Mouse (Mus musculus) T-cell, adult 2 months (primary cell): ENCODE results near the gene Nrp1.

Experiments used
- DNase-seq: peaks from one replicate; pipeline ENCODE4 v3.0.0; 2022; ENCODE audit warnings: low spot score

Gene Nrp1

GRCm38 (mm10) chr8:128419984-128420383, 61.6 kb downstream of the Nrp1 start:
- no peak for DNase-seq

GRCm38 (mm10) chr8:128420402-128420801, 62.0 kb downstream of the Nrp1 start:
- DNase-seq, result no peak

GRCm38 (mm10) chr8:128423813-128424212, 65.4 kb downstream of the Nrp1 start:
- no peak for DNase-seq

GRCm38 (mm10) chr8:128424626-128425333, 66.4 kb downstream of the Nrp1 start:
- DNase-seq, result no peak

DNA sequence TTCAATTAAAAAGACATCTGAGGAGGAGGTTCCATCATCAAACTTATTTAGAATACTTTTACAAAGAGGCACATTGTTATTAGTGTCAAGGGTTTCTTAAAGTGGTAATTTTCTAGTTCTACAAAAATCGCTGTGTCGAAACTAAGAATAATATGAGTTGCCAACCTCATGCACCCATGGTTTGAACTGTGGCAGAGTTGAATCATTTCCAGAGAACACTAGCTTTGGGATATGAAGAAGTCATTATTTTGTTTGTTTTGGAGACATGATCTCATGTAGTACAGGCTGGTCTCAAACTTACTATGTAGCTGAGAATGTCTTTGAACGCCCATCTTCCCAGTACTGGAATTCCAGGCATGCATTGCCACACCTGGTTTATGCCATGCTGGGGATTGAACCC, 68.7 kb downstream of the Nrp1 start:
- no peak for DNase-seq

DNA sequence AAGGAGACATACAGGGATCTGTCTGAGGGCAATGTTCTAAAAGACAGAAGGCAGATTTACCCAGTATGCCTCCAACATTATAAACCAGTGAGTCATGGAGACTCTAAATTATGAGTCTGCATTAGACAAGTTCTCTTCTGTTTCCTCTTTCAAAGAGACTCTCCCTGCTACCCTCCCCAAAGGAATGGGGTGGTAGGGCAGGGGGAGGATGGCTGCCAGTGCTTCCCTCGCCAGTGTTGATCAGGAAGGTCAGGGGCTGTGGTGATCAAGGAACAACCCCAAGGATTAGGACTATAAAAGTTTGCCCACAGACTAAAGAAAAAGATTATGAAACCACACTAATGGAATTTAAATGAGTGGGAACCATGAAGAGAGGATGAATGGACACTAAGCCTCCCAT, 70.6 kb downstream of the Nrp1 start:
- DNase-seq, result no peak

- DNase-seq, result no peak
Measured at GRCm38 (mm10) chr8:128431082-128431481, 72.7 kb downstream of the Nrp1 start.

GRCm38 (mm10) chr8:128435749-128436148, 77.3 kb downstream of the Nrp1 start:
- DNase-seq, result no peak

- DNase-seq, result no peak
Measured at GRCm38 (mm10) chr8:128437156-128437825, 78.9 kb downstream of the Nrp1 start.

GRCm38 (mm10) chr8:128441407-128441806, 83.0 kb downstream of the Nrp1 start:
- DNase-seq, result no peak

- no peak for DNase-seq
Measured at GRCm38 (mm10) chr8:128445596-128445995, 87.2 kb downstream of the Nrp1 start.

DNA sequence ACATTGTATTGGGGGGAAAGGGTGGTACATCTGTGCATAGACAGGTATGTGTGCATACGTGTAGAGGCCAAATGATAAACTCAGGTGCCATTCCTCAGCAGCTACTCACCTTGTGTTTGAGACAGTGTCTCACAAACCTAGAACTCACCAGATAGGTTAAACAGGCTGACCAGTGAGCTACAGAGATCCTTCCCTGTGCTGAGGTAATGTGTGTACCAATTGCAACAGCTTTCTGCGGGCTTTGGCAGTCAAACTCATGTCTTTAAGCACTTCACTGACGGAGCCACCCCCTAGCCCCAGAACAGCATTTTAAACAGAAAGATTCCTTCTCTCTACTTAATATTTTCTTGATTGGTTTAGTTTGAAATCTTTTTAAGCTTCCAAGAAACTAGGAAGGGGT, 88.2 kb downstream of the Nrp1 start:
- no peak for DNase-seq

DNA sequence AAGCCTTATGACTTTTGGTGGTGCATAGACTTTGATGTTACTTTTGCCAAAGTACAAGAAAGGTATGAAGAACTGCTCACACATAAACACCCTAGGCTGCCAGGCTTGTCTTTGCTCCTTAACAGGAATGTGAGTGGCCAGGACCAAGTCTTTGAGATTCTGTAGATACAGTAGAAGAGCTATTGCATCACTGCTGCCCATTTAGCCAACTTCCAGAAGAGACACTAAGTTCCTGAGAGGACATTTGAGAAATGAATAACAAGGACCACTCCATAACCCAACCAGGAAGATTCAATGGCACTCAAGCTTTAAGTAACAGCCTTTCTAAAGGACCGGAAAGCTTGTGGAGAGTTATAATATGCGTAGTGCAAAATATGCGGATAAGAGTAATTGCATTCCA, 88.9 kb downstream of the Nrp1 start:
- no peak for DNase-seq

GRCm38 (mm10) chr8:128450390-128451032, 92.1 kb downstream of the Nrp1 start:
- no peak for DNase-seq

DNA sequence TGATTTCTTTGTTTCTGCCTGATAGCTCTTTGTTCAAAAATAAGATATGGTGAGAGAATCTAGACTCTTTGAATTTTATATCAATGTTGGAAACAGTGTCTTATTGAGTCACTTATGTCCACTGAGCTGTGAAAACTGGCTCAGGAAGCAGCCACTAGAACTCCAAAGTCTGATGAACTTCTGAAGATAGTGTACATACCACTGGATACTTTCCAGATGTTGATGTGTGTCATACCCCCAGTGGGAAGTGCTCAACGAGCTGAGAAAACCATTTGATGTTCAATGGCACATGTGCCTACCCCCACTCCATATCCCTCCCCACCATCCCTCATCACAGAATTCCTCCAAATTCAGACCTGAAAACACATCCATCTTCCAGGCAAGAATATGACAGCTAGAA, 92.7 kb downstream of the Nrp1 start:
- no peak for DNase-seq

DNA sequence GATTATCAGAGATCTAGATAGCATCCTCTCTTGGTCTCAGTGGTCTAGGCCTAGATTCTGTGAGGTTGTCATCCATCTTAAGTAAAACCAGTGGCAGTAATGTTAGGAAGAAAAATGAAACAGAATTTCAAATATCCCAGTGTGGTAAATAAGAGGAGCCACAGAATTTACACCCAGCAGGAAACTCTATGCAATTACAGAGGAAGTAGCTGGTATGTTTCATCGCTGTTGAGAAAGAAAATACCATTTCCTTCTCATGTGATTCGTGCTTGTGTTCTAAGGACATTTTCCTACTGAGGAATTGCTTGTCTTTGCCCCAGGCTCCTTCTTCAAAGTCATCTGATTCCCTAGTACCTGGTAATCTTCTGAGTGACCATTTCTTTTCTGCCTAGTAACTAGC, 95.1 kb downstream of the Nrp1 start:
- DNase-seq, result no peak

DNA sequence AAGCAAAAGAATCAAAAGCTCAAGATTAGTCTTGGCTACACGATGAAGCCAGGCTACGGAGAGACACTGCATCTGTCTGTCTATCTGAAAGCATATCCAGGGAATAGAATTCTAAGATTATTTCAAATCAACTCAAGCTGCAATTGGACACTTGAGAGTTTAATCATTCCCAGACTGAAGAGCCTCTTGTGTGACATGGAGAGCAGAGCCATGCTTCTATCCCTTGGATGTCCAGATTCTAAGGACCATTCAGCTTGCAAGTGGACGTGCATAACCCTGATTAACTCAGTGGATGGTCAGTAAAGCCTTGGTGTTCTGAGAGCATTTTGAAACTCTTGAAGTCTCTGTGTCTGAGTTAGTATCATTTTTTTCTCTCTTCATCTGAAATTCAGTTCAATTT, 95.6 kb downstream of the Nrp1 start:
- no peak for DNase-seq

- no peak for DNase-seq
Measured at GRCm38 (mm10) chr8:128457277-128457676, 98.9 kb downstream of the Nrp1 start.

- no peak for DNase-seq
Measured at GRCm38 (mm10) chr8:128459704-128460103, 101.3 kb downstream of the Nrp1 start.

DNA sequence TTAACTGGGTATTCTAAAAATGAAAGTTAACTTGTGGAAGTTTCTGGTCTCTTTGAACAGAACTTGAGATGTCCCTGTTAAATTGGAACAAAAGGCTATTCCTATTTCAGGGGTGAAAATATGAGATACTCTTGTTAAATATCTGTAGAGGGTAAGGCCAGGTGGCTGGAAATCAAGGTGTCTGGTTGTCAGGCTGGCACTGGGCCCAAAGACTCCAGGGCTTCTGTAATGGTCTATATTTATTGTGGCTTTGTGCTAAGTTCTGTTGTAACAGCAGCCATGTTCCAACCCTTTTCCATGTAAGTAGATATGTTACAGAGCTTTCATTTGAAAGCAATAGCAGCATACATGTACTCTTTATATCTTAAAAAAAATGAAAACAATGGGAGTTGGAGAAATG, 103.3 kb downstream of the Nrp1 start:
- no peak for DNase-seq

DNA sequence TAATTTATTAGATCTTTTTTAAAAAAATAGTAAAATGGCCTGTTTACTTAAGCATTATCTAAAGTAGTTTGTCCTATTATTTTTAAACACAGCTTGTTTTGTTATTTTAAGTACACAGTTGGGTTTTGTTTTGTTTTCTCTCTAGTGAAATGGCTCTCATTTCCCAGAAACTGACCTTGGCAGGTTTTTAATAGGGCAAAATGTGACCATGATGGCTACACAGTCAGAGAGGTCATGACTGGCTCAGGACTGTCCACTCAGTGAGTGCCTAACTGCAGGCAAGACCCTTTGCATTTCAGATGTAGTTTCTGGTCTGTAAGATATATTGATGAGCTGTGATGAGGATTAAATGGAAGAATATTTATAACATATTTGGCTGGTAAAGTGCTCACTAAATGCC, 104.8 kb downstream of the Nrp1 start:
- DNase-seq, result no peak

- DNase-seq, result no peak
Measured at GRCm38 (mm10) chr8:128464056-128464623, 105.7 kb downstream of the Nrp1 start.

GRCm38 (mm10) chr8:128465553-128465952, 107.1 kb downstream of the Nrp1 start:
- no peak for DNase-seq
